ENCODE assay signal across 15 mouse cellular contexts in genomic region chr3:73109102-73109501, GRCm38 (mm10). TPM values are rescaled to one million over a fixed set of nuclear protein-coding genes. Genes with fewer than 3 reads are reported as not detected.
"Had no signal": no experiment of that assay in that cellular context is flagged by ENCODE, and none has a peak within 500 bp of the region (broad histone marks: within the 10 kb centered on the region; RNA-seq: fewer than 3 reads in every experiment).

No protein-coding gene starts in this region.

- DNase-seq: retina, postnatal 1 day; right cerebral cortex, adult 18-20 months; right cerebral cortex, postnatal 14 days; right cerebral cortex, postnatal 25 days; right cerebral cortex, postnatal 4 days; spleen, adult 18-20 months; thymus, adult 18-20 months; thymus, adult 2 months; thymus, postnatal 14 days; thymus, postnatal 25 days; thymus, postnatal 36 days; thymus, postnatal 4 days had no signal

RNA-seq across cellular contexts. Expression of gene Slitrk3, which starts 51.5 kb away (rescaled TPM):
- polyA plus RNA-seq: spleen, adult 2 months; testis, adult 2 months; thymus, adult 2 months; thymus, postnatal 0 days had no signal
